Mouse (Mus musculus): ENCODE results near the gene Olfr1029.
"Not testable (repeated sequence)": the region's sequence is repeated elsewhere in the genome, so short reads cannot be mapped to it uniquely, and the experiment has no call there.

Gene Olfr1029

GRCm38 (mm10) chr2:85973595-85973994, at the start of gene Olfr1029:
TSS of gene Olfr1029 (plus strand) at chr2:85973895.
- no peak for DNase-seq

- no peak for DNase-seq
Observed at GRCm38 (mm10) chr2:85950137-85950536, 23.6 kb upstream of the Olfr1029 start, which contains the start of gene Olfr1028. TSS of gene Olfr1028 (plus strand) at chr2:85950437.

GRCm38 (mm10) chr2:85978976-85979375, 5.3 kb downstream of the Olfr1029 start, which contains the start of gene Olfr1030:
TSS of gene Olfr1030 (plus strand) at chr2:85979276.
- no peak for DNase-seq

- no peak for DNase-seq
Observed at GRCm38 (mm10) chr2:85990004-85990403, 16.3 kb downstream of the Olfr1029 start, which contains the start of gene Olfr1031. TSS of gene Olfr1031 (plus strand) at chr2:85990304.

- no peak for DNase-seq
Observed at GRCm38 (mm10) chr2:86005240-86005639, 31.5 kb downstream of the Olfr1029 start, which contains the start of gene Olfr1032. TSS of gene Olfr1032 (plus strand) at chr2:86005540.

GRCm38 (mm10) chr2:86020406-86020805, 46.7 kb downstream of the Olfr1029 start, which contains the start of gene Olfr1033:
TSS of gene Olfr1033 (plus strand) at chr2:86020633.
- not testable (repeated sequence) for DNase-seq

GRCm38 (mm10) chr2:86021518-86021917, 47.8 kb downstream of the Olfr1029 start:
- not testable (repeated sequence) for DNase-seq
